Comparison of ENCODE assay signal across 17 mouse cellular contexts in the genomic region with DNA sequence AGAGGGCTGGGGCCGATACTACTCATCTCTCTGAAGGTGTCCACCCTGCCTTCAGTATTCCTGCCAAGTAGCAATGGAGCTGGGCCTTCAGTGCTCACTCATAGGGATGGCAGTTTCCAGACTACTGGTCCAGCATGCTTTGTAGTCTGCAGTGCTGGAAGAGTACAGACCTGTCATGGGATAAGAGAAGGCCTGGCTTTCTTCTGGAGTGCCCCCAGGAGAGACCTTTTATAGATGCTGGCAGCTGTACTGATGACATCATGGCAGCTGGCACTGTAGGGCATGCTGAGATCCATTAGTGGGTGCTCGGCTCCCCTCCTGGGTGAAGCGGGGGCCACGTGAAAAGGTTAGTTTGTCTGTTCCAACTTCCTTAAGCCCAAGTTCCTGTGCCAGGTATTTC.
DNase-seq lines count a peak whose midpoint lies in the region; ATAC-seq lines count a peak whose summit lies in the region.
"Had no signal": no experiment of that assay in that cellular context is flagged by ENCODE, and none has a peak within 500 bp of the region (broad histone marks: within the 10 kb centered on the region; RNA-seq: fewer than 3 reads in every experiment).

No protein-coding gene starts in this region.

- no peak for DNase-seq in forebrain, embryonic 11.5 days (ENCODE audit: low spot score)
- DNase-seq in heart, postnatal 4 days: peak; percentile 27
- DNase-seq in heart, adult 9 months (ENCODE audit: low spot score in 2 of 2): no peak
- DNase-seq in embryonic facial prominence, embryonic 14.5 days (ENCODE audit: low spot score): peak; percentile 36
- DNase-seq: cerebellum, adult 8-10 months; heart, adult 2 months; kidney, postnatal 36 days; layer of hippocampus, adult 9-11 months; thymus, postnatal 25 days had no signal

- WGBS in forebrain, embryonic 15.5 days: 53% methylated on average over 4 of the region's 4 CpGs
- 91% methylated on average over 4 of the region's 4 CpGs for WGBS in forebrain, embryonic 11.5 days
- 55% methylated on average over 4 of the region's 4 CpGs for WGBS in embryonic facial prominence, embryonic 14.5 days
- WGBS in limb, embryonic 15.5 days: 49% methylated on average over 4 of the region's 4 CpGs

- H3K27me3 ChIP-seq in forebrain, embryonic 15.5 days: 0 out of 2 replicates have a peak, but pooled peaks cover 4% of the 10 kb centered on the region
- peaks cover 6% of the 10 kb centered on the region; the same call in 1 of the 2 replicates for H3K27me3 ChIP-seq in forebrain, embryonic 11.5 days (ENCODE audit: control insufficient read depth, insufficient read depth, low read length)
- H3K27me3 ChIP-seq in embryonic facial prominence, embryonic 14.5 days (replicated peaks; ENCODE audit: control insufficient read depth, insufficient read depth, low read length): no peaks in the 10 kb centered on the region
- no peaks in the 10 kb centered on the region for H3K27me3 ChIP-seq in limb, embryonic 15.5 days
- H3K27me3 ChIP-seq: CH12.LX; intestine, embryonic 15.5 days; midbrain, embryonic 12.5 days had no signal

- ATAC-seq in forebrain, embryonic 15.5 days (replicated peaks): peak; percentile 43; the same call in 1 of the 2 replicates
- no peak for ATAC-seq in forebrain, embryonic 11.5 days (replicated peaks; ENCODE audit: low FRiP score)
- peak; percentile 62; the same call in 1 of the 2 replicates for ATAC-seq in embryonic facial prominence, embryonic 14.5 days (ENCODE audit: low read depth)
- ATAC-seq in limb, embryonic 15.5 days (ENCODE audit: insufficient number of reproducible peaks, low FRiP score, low TSS enrichment, low read depth): no peak
- ATAC-seq in frontal cortex, adult (ENCODE audit: low TSS enrichment): no peak
- ATAC-seq: intestine, embryonic 15.5 days had no signal

- H3K9ac ChIP-seq in forebrain, embryonic 15.5 days (replicated peaks): no peak overlapping the region
- no peak overlapping the region for H3K9ac ChIP-seq in forebrain, embryonic 11.5 days (ENCODE audit: low read length)
- no peak overlapping the region for H3K9ac ChIP-seq in embryonic facial prominence, embryonic 14.5 days (ENCODE audit: low read depth, low read length)
- H3K9ac ChIP-seq in limb, embryonic 15.5 days: no peak overlapping the region
- H3K9ac ChIP-seq: hindbrain, embryonic 14.5 days; intestine, embryonic 15.5 days; liver, embryonic 14.5 days; midbrain, embryonic 12.5 days had no signal

- no peak overlapping the region for H3K4me2 ChIP-seq in forebrain, embryonic 15.5 days (replicated peaks)
- no peak overlapping the region for H3K4me2 ChIP-seq in forebrain, embryonic 11.5 days (ENCODE audit: low read depth, low read length, severe bottlenecking)
- H3K4me2 ChIP-seq in embryonic facial prominence, embryonic 14.5 days (ENCODE audit: low read depth, low read length): no peak overlapping the region
- H3K4me2 ChIP-seq in limb, embryonic 15.5 days: no peak overlapping the region
- H3K4me2 ChIP-seq: hindbrain, embryonic 14.5 days; intestine, embryonic 15.5 days; midbrain, embryonic 12.5 days had no signal

- peaks cover 12% of the 10 kb centered on the region for H3K4me1 ChIP-seq in forebrain, embryonic 15.5 days
- H3K4me1 ChIP-seq in forebrain, embryonic 11.5 days (replicated peaks; ENCODE audit: control insufficient read depth, insufficient read depth, low read length): no peaks in the 10 kb centered on the region
- peaks cover 23% of the 10 kb centered on the region for H3K4me1 ChIP-seq in embryonic facial prominence, embryonic 14.5 days (ENCODE audit: control insufficient read depth, insufficient read depth, low read length)
- H3K4me1 ChIP-seq in limb, embryonic 15.5 days: peaks cover 9% of the 10 kb centered on the region
- H3K4me1 ChIP-seq: midbrain, embryonic 12.5 days had no signal

- no peak overlapping the region for H3K27ac ChIP-seq in forebrain, embryonic 15.5 days (replicated peaks)
- H3K27ac ChIP-seq in forebrain, embryonic 11.5 days (ENCODE audit: low read depth, low read length): no peak overlapping the region
- no peak overlapping the region for H3K27ac ChIP-seq in embryonic facial prominence, embryonic 14.5 days (replicated peaks; ENCODE audit: low read depth, low read length)
- H3K27ac ChIP-seq in limb, embryonic 15.5 days: 0 out of 2 replicates have a peak overlapping the region, but pooled peaks have one; percentile 19
- H3K27ac ChIP-seq: heart, adult 2 months; hindbrain, embryonic 14.5 days; intestine, embryonic 15.5 days; liver, embryonic 14.5 days; midbrain, embryonic 12.5 days had no signal

- H3K36me3 ChIP-seq in forebrain, embryonic 15.5 days: no peaks in the 10 kb centered on the region
- no peaks in the 10 kb centered on the region for H3K36me3 ChIP-seq in forebrain, embryonic 11.5 days (ENCODE audit: control insufficient read depth, insufficient read depth, low read length)
- H3K36me3 ChIP-seq in embryonic facial prominence, embryonic 14.5 days (ENCODE audit: control insufficient read depth, insufficient read depth, low read length): no peaks in the 10 kb centered on the region
- no peaks in the 10 kb centered on the region for H3K36me3 ChIP-seq in limb, embryonic 15.5 days
- H3K36me3 ChIP-seq: intestine, embryonic 15.5 days; midbrain, embryonic 12.5 days had no signal

- H3K4me3 ChIP-seq in forebrain, embryonic 15.5 days: no peak overlapping the region
- no peak overlapping the region for H3K4me3 ChIP-seq in forebrain, embryonic 11.5 days (ENCODE audit: low read depth, low read length)
- H3K4me3 ChIP-seq in embryonic facial prominence, embryonic 14.5 days (ENCODE audit: low read depth, low read length): no peak overlapping the region
- H3K4me3 ChIP-seq in limb, embryonic 15.5 days: no peak overlapping the region
- H3K4me3 ChIP-seq: heart, adult 2 months; intestine, embryonic 15.5 days; midbrain, embryonic 12.5 days had no signal

- no peaks in the 10 kb centered on the region for H3K9me3 ChIP-seq in forebrain, embryonic 15.5 days
- no peaks in the 10 kb centered on the region for H3K9me3 ChIP-seq in forebrain, embryonic 11.5 days (ENCODE audit: control insufficient read depth, low read length)
- no peaks in the 10 kb centered on the region for H3K9me3 ChIP-seq in embryonic facial prominence, embryonic 14.5 days (ENCODE audit: control insufficient read depth, low read length)
- no peaks in the 10 kb centered on the region for H3K9me3 ChIP-seq in limb, embryonic 15.5 days
- H3K9me3 ChIP-seq: intestine, embryonic 15.5 days; midbrain, embryonic 12.5 days had no signal

Comparison
In these comparisons a context has a peak if more than half of its experiments do, and no peak if none do; other contexts are left out.
1. ATAC-seq: peak in forebrain, embryonic 15.5 days (single experiment) and embryonic facial prominence, embryonic 14.5 days (single experiment); none in forebrain, embryonic 11.5 days (single experiment), limb, embryonic 15.5 days (single experiment) and frontal cortex, adult (single experiment).
2. DNase-seq: peak in heart, postnatal 4 days (single experiment) and embryonic facial prominence, embryonic 14.5 days (single experiment); none in forebrain, embryonic 11.5 days (single experiment) and heart, adult 9 months (0 of 2).